Mouse (Mus musculus): Measurements from ENCODE around the gene Vmn1r151.
"Not testable (repeated sequence)": the region's sequence is repeated elsewhere in the genome, so short reads cannot be mapped to it uniquely, and the experiment has no call there.

Vmn1r151 gene

GRCm38 (mm10) chr7:22499578-22499977, at the start of gene Vmn1r151:
Gene Vmn1r151, minus strand, starts transcription at chr7:22499678.
- not testable (repeated sequence) for DNase-seq

GRCm38 (mm10) chr7:22534787-22535186, 35.3 kb upstream of the Vmn1r151 start, which contains the start of gene Gm8677:
Gene Gm8677, minus strand, starts transcription at chr7:22534887.
- DNase-seq = not testable (repeated sequence)

- DNase-seq = not testable (repeated sequence)
Measured at GRCm38 (mm10) chr7:22522667-22523066, 23.2 kb upstream of the Vmn1r151 start, which contains the start of gene Vmn1r152. Gene Vmn1r152, plus strand, starts transcription at chr7:22522967.

- DNase-seq = not testable (repeated sequence)
Measured at GRCm38 (mm10) chr7:22463975-22464374, 35.5 kb downstream of the Vmn1r151 start, which contains the start of gene Gm10665. Gene Gm10665, minus strand, starts transcription at chr7:22464075.
